Mouse (Mus musculus): ENCODE measurements at regions not wholly inside any gene's neighbourhood (a gene's known extent, or its start where the extent isn't known, plus 50 kb on each side); places are given as distances from the start of the nearest gene placed in this dataset.

DNA sequence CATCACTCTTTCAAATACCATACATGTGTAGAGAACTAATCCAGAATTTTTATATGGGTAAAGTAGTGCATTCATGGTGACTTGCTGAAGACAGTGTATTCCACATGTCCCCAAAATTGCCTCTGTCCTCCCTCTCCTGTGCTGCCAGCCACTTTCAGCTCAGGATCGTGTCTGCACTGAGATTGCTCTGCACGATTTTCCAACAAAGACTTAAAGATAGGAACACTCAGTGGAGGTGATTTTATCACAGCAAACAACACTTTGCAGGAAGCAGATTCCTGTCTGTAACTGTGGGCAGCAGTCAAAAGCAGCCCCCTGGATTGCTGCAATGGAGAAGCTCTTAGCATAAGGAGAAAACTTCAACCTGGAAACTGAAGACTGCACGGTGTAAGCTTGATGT, 438.8 kb downstream of the Hs3st1 start:
- TF ChIP-seq CTCF (IDR thresholded peaks at IDR 0.05; ENCODE audit: low read depth): no peak
- no peak for TF ChIP-seq EP300 (IDR thresholded peaks at IDR 0.05; ENCODE audit: low read depth)
